Mouse (Mus musculus) lung, adult 2 months (tissue): ENCODE measurements at regions not wholly inside any gene's neighbourhood (a gene's known extent, or its start where the extent isn't known, plus 50 kb on each side); places are given as distances from the start of the nearest gene placed in this dataset.

Experiments used
- CTCF ChIP-seq: fragments of 200-500 bp; IDR thresholded peaks from 2 replicates; pipeline ENCODE4 v1.5.1; 2011; ENCODE audit warnings: mild to moderate bottlenecking, low read length, control low read depth; ENCODE audit not compliant: insufficient read depth
- POLR2A ChIP-seq: fragments of 200-500 bp; IDR thresholded peaks from 2 replicates; pipeline ENCODE4 v1.6.1; 2011; ENCODE audit warnings: low read depth, mild to moderate bottlenecking, control low read depth, low read length, borderline replicate concordance; ENCODE audit errors: extremely low read depth

DNA sequence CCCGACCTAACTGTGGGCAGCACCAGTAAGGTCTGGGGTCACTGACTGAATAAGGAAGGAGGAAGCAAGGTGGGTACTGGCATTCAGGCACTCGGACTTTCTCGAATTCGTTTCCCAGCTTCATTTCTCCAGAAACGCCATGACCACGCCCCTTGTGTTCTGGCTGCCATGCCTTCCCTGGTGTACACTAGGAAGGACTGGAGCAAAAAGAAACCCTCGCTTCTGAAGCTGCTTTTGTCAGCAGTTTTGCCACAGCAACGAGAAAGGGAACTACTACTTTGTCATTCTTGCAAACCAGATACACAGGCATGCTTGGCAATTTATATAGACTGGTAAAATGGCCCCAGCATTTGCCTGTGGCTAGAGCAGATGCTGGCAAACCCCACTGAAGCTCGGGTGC lies 869.0 kb downstream of the Tmem114 start:
- TF ChIP-seq POLR2A = no peak
- no peak for TF ChIP-seq CTCF
